Mouse (Mus musculus) C2C12 (cell line): ENCODE results near the gene Hecw2. TPM values are rescaled to one million over a fixed set of nuclear protein-coding genes. Genes with fewer than 3 reads are reported as not detected.

ENCODE experiments used
- H3K27me3 ChIP-seq: one replicate; pipeline ENCODE4 v1.6.1; 2011; ENCODE audit not compliant: control insufficient read depth, insufficient read depth, insufficient read length
- H3K36me3 ChIP-seq: one replicate; pipeline ENCODE4 v1.6.1; 2011; ENCODE audit not compliant: control insufficient read depth, insufficient read depth
- H3K4me3 ChIP-seq: one replicate; pipeline ENCODE4 v1.5.1; 2011; ENCODE audit warnings: mild to moderate bottlenecking, control low read depth; ENCODE audit not compliant: poor library complexity, insufficient read depth, severe bottlenecking
- H3K79me2 ChIP-seq: one replicate; pipeline ENCODE4 v1.6.1; 2011; ENCODE audit not compliant: control insufficient read depth, insufficient read depth
- H3K79me3 ChIP-seq: one replicate; pipeline ENCODE4 v1.6.1; 2011; ENCODE audit warnings: low read depth, control low read depth
- H3ac ChIP-seq: one replicate; pipeline ENCODE3; 2011; ENCODE audit warnings: low read depth; ENCODE audit not compliant: control insufficient read depth, insufficient read length
- CEBPB ChIP-seq: IDR thresholded peaks from one replicate; pipeline ENCODE4 v1.6.1; 2011; ENCODE audit warnings: low read depth, mild to moderate bottlenecking, control low read depth, moderate library complexity
- CTCF ChIP-seq: IDR thresholded peaks from one replicate; pipeline ENCODE4 v1.5.1; 2011; ENCODE audit not compliant: control insufficient read depth, insufficient read depth, insufficient read length
- FOSL1 ChIP-seq: IDR thresholded peaks from one replicate; pipeline ENCODE4 v1.8.0; 2011; ENCODE audit warnings: mild to moderate bottlenecking, low read length; ENCODE audit not compliant: poor library complexity, insufficient read depth, severe bottlenecking
- MAX ChIP-seq: IDR thresholded peaks from one replicate; pipeline ENCODE4 v1.6.1; 2011; ENCODE audit warnings: mild to moderate bottlenecking, control low read depth
- MYOD1 ChIP-seq: IDR thresholded peaks from one replicate; pipeline ENCODE4 v1.6.1; 2011; ENCODE audit warnings: low read depth; ENCODE audit not compliant: control insufficient read depth, insufficient read length
- MYOG ChIP-seq: IDR thresholded peaks from one replicate; pipeline ENCODE4 v1.6.1; 2011; ENCODE audit not compliant: control insufficient read depth, insufficient read length; ENCODE audit errors: extremely low read depth
- USF1 ChIP-seq: IDR thresholded peaks from one replicate; pipeline ENCODE4 v1.6.1; 2011; ENCODE audit warnings: low read depth, mild to moderate bottlenecking, control low read depth, moderate library complexity
- polyA plus RNA-seq: library from polyadenylated mRNA; unstranded; fragments of >200 nt; fragmentation: generic; extraction: Trizol; gene quantifications from one replicate; pipeline ENCODE4 v1.2.1, GENCODE M21; 2012; ENCODE audit warnings: missing spikeins

The Hecw2 gene
- polyA plus RNA-seq, 1 experiment = 1.2 TPM

DNA sequence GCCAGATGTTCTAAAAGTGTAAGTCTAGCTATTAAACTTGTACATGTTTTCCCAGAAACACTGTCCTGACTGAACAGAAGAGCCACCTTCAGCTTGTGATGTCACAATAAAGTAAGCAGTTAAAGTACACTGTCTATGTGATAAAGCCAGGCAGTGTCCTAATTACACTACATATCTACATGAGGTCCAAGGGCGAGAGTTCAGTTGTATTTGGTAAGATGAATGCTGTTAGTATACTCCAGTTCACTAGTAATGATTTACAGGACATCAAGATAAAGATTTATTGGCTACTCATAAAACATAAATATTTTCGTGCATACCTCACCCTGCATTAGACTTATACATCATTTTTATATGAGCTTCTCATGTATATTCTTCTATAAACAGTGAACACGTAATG lies 305.2 kb downstream of the Hecw2 start:
- Histone ChIP-seq H3K79me2 (no peaks in the 10 kb centered on the region), H3K79me3 (no peaks in the 10 kb centered on the region), H3K27me3 (no peaks in the 10 kb centered on the region), H3K36me3 (no peaks in the 10 kb centered on the region), H3ac (no peak overlapping the region), H3K4me3 (no peak overlapping the region)
- no peak for TF ChIP-seq MYOD1
- TF ChIP-seq USF1 = no peak
- TF ChIP-seq FOSL1 = no peak
- TF ChIP-seq MYOG = no peak
- no peak for TF ChIP-seq MAX
- no peak for TF ChIP-seq CTCF
- no peak for TF ChIP-seq CEBPB

- H3K4me3 ChIP-seq = no peak overlapping the region
- no peaks in the 10 kb centered on the region for H3K27me3 ChIP-seq
- no peaks in the 10 kb centered on the region for H3K79me3 ChIP-seq
- no peak overlapping the region for H3ac ChIP-seq
- no peaks in the 10 kb centered on the region for H3K79me2 ChIP-seq
- no peaks in the 10 kb centered on the region for H3K36me3 ChIP-seq
- TF ChIP-seq MYOD1 (no peak), USF1 (no peak)
Measured at GRCm38 (mm10) chr1:53882480-53882879, 312.5 kb downstream of the Hecw2 start.

GRCm38 (mm10) chr1:53875919-53876318 lies 319.0 kb downstream of the Hecw2 start:
- Histone ChIP-seq H3K79me3 (no peaks in the 10 kb centered on the region), H3K4me3 (no peak overlapping the region), H3K27me3 (no peaks in the 10 kb centered on the region), H3ac (no peak overlapping the region), H3K36me3 (no peaks in the 10 kb centered on the region), H3K79me2 (no peaks in the 10 kb centered on the region)
- no peak for TF ChIP-seq MYOG
- no peak for TF ChIP-seq MAX
- TF ChIP-seq MYOD1 = no peak
- no peak for TF ChIP-seq USF1
- no peak for TF ChIP-seq FOSL1
- TF ChIP-seq CTCF = no peak
- no peak for TF ChIP-seq CEBPB

GRCm38 (mm10) chr1:53867316-53867715 lies 327.7 kb downstream of the Hecw2 start:
- no peaks in the 10 kb centered on the region for H3K27me3 ChIP-seq
- no peak overlapping the region for H3ac ChIP-seq
- no peak for TF ChIP-seq MYOD1
- no peak for TF ChIP-seq MYOG
- no peak for TF ChIP-seq MAX
- no peak for TF ChIP-seq FOSL1
- TF ChIP-seq CTCF = no peak
- no peak for TF ChIP-seq USF1
- TF ChIP-seq CEBPB = no peak
- no peaks in the 10 kb centered on the region for H3K79me2 ChIP-seq
- no peaks in the 10 kb centered on the region for H3K36me3 ChIP-seq
- no peak overlapping the region for H3K4me3 ChIP-seq
- no peaks in the 10 kb centered on the region for H3K79me3 ChIP-seq

GRCm38 (mm10) chr1:53866374-53866902 lies 328.5 kb downstream of the Hecw2 start:
- Histone ChIP-seq H3K79me3 (no peaks in the 10 kb centered on the region), H3K27me3 (no peaks in the 10 kb centered on the region), H3K36me3 (no peaks in the 10 kb centered on the region), H3K4me3 (no peak overlapping the region), H3ac (no peak overlapping the region), H3K79me2 (no peaks in the 10 kb centered on the region)
- TF ChIP-seq USF1 (no peak), MAX (no peak), MYOG (no peak), FOSL1 (no peak), CEBPB (no peak), MYOD1 (no peak), CTCF (no peak)

- no peaks in the 10 kb centered on the region for H3K79me2 ChIP-seq
- H3K27me3 ChIP-seq = no peaks in the 10 kb centered on the region
- H3K36me3 ChIP-seq = no peaks in the 10 kb centered on the region
- no peak overlapping the region for H3K4me3 ChIP-seq
- no peak overlapping the region for H3ac ChIP-seq
- TF ChIP-seq CEBPB (no peak), MYOD1 (no peak), MYOG (no peak), MAX (no peak), CTCF (no peak), USF1 (no peak), FOSL1 (no peak)
- H3K79me3 ChIP-seq = no peaks in the 10 kb centered on the region
Measured at GRCm38 (mm10) chr1:53864046-53864445, 330.9 kb downstream of the Hecw2 start.
